Mouse (Mus musculus): ENCODE measurements around the gene Efna3. TPM values are rescaled to one million over a fixed set of nuclear protein-coding genes. Genes with fewer than 3 reads are reported as not detected.
A peak's percentile ranks its signal among the peaks of the same experiment; 100 is the strongest.

The Efna3 gene
- total and polyA plus RNA-seq, 2 experiments from 2014 or later: 52.3 to 115 TPM

GRCm38 (mm10) chr3:89316833-89317232 is 5.9 kb downstream of the Efna3 start:
- 0% methylated on average over 4 of the region's 4 CpGs for WGBS
- 0 out of 2 replicates have a peak, but pooled peaks have one; percentile 11 for ATAC-seq (ENCODE audit: low FRiP score)
- peak overlapping the region; percentile 29; the same call in 1 of the 2 replicates for H3K9ac ChIP-seq (replicated peaks; ENCODE audit: low read length, poor library complexity, severe bottlenecking)
- H3K9me3 ChIP-seq (ENCODE audit: low read length): no peaks in the 10 kb centered on the region
- no peaks in the 10 kb centered on the region for H3K4me1 ChIP-seq (ENCODE audit: insufficient read depth, low read length)
- peak overlapping the region; percentile 32; the same call in 1 of the 2 replicates for H3K27ac ChIP-seq (ENCODE audit: low read depth, low read length)
- peak; percentile 97 for TF ChIP-seq CTCF (IDR thresholded peaks at IDR 0.05)
- no peaks in the 10 kb centered on the region for H3K27me3 ChIP-seq (ENCODE audit: insufficient read depth, low read length)
- H3K36me3 ChIP-seq (ENCODE audit: insufficient read depth, low read length): peaks cover 16% of the 10 kb centered on the region
- H3K4me2 ChIP-seq (ENCODE audit: low read depth, low read length, poor library complexity, severe bottlenecking): peak overlapping the region; percentile 29; the same call in 1 of the 2 replicates
- H3K4me3 ChIP-seq (ENCODE audit: low read depth, low read length): no peak overlapping the region
- DNase-seq (ENCODE audit: low spot score): peak; percentile 91

GRCm38 (mm10) chr3:89315930-89316831 is 6.6 kb downstream of the Efna3 start:
- WGBS: 8% methylated on average over 40 of the region's 40 CpGs
- TF ChIP-seq CTCF (IDR thresholded peaks at IDR 0.05): no peak
- no peaks in the 10 kb centered on the region for H3K27me3 ChIP-seq (ENCODE audit: insufficient read depth, low read length)
- DNase-seq (ENCODE audit: low spot score) (no peak), ATAC-seq (ENCODE audit: low FRiP score) (no peak)
- peaks cover 16% of the 10 kb centered on the region for H3K36me3 ChIP-seq (ENCODE audit: insufficient read depth, low read length)
- H3K4me2 ChIP-seq (ENCODE audit: low read depth, low read length, poor library complexity, severe bottlenecking): peak overlapping the region; percentile 40
- no peaks in the 10 kb centered on the region for H3K4me1 ChIP-seq (ENCODE audit: insufficient read depth, low read length)
- H3K4me3 ChIP-seq (ENCODE audit: low read depth, low read length): no peak overlapping the region
- no peak overlapping the region for H3K27ac ChIP-seq (ENCODE audit: low read depth, low read length)
- H3K9me3 ChIP-seq (ENCODE audit: low read length): no peaks in the 10 kb centered on the region
- H3K9ac ChIP-seq (replicated peaks; ENCODE audit: low read length, poor library complexity, severe bottlenecking): no peak overlapping the region; the same call in 1 of the 2 replicates

- no peaks in the 10 kb centered on the region for H3K9me3 ChIP-seq (ENCODE audit: low read length)
- DNase-seq (ENCODE audit: low spot score) (peak; percentile 80), ATAC-seq (ENCODE audit: low FRiP score) (peak; percentile 5; the same call in 1 of the 2 replicates)
- no peaks in the 10 kb centered on the region for H3K4me1 ChIP-seq (ENCODE audit: insufficient read depth, low read length)
- H3K36me3 ChIP-seq (ENCODE audit: insufficient read depth, low read length): peaks cover 16% of the 10 kb centered on the region
- peak overlapping the region; percentile 40 for H3K4me2 ChIP-seq (ENCODE audit: low read depth, low read length, poor library complexity, severe bottlenecking)
- WGBS: 6% methylated on average over 21 of the region's 26 CpGs
- H3K4me3 ChIP-seq (ENCODE audit: low read depth, low read length): no peak overlapping the region
- TF ChIP-seq CTCF (IDR thresholded peaks at IDR 0.05): peak; percentile 83
- H3K27ac ChIP-seq (ENCODE audit: low read depth, low read length): no peak overlapping the region
- H3K9ac ChIP-seq (replicated peaks; ENCODE audit: low read length, poor library complexity, severe bottlenecking): 0 out of 2 replicates have a peak overlapping the region, but pooled peaks have one; percentile 33
- H3K27me3 ChIP-seq (ENCODE audit: insufficient read depth, low read length): no peaks in the 10 kb centered on the region
These were observed 7.4 kb downstream of the Efna3 start for GRCm38 (mm10) chr3:89315195-89315929.

GRCm38 (mm10) chr3:89314791-89315190 is 8.0 kb downstream of the Efna3 start:
- TF ChIP-seq CTCF (IDR thresholded peaks at IDR 0.05): no peak
- Histone ChIP-seq H3K9me3 (ENCODE audit: low read length) (no peaks in the 10 kb centered on the region), H3K36me3 (ENCODE audit: insufficient read depth, low read length) (peaks cover 16% of the 10 kb centered on the region), H3K4me1 (ENCODE audit: insufficient read depth, low read length) (no peaks in the 10 kb centered on the region), H3K4me3 (ENCODE audit: low read depth, low read length) (no peak overlapping the region), H3K27ac (ENCODE audit: low read depth, low read length) (no peak overlapping the region), H3K27me3 (ENCODE audit: insufficient read depth, low read length) (no peaks in the 10 kb centered on the region), H3K4me2 (ENCODE audit: low read depth, low read length, poor library complexity, severe bottlenecking) (peak overlapping the region; percentile 40; the same call in 1 of the 2 replicates), H3K9ac (replicated peaks; ENCODE audit: low read length, poor library complexity, severe bottlenecking) (no peak overlapping the region)
- ATAC-seq (ENCODE audit: low FRiP score): no peak
- DNase-seq (ENCODE audit: low spot score): no peak
- 34% methylated on average over 2 of the region's 2 CpGs for WGBS

- no peaks in the 10 kb centered on the region for H3K9me3 ChIP-seq (ENCODE audit: low read length)
- no peak overlapping the region for H3K4me2 ChIP-seq (ENCODE audit: low read depth, low read length, poor library complexity, severe bottlenecking)
- ATAC-seq (ENCODE audit: low FRiP score) (no peak), DNase-seq (ENCODE audit: low spot score) (no peak)
- H3K36me3 ChIP-seq (ENCODE audit: insufficient read depth, low read length): peaks cover 16% of the 10 kb centered on the region
- no peak overlapping the region for H3K9ac ChIP-seq (replicated peaks; ENCODE audit: low read length, poor library complexity, severe bottlenecking)
- TF ChIP-seq CTCF (IDR thresholded peaks at IDR 0.05): no peak
- H3K27ac ChIP-seq (ENCODE audit: low read depth, low read length): no peak overlapping the region
- H3K4me3 ChIP-seq (ENCODE audit: low read depth, low read length): no peak overlapping the region
- H3K27me3 ChIP-seq (ENCODE audit: insufficient read depth, low read length): no peaks in the 10 kb centered on the region
- WGBS: 73% methylated on average over 5 of the region's 5 CpGs
- no peaks in the 10 kb centered on the region for H3K4me1 ChIP-seq (ENCODE audit: insufficient read depth, low read length)
These were observed 8.4 kb downstream of the Efna3 start for GRCm38 (mm10) chr3:89314340-89314739.

Measured in midbrain, postnatal 0 days (tissue).